Mouse (Mus musculus): ENCODE results near the gene Pold1.
A peak's percentile ranks its signal among the peaks of the same experiment; 100 is the strongest.

The Pold1 gene

GRCm38 (mm10) chr7:44582709-44583108 is 34.1 kb upstream of the Pold1 start:
- no peak for DNase-seq (ENCODE audit: low read depth, low spot score)

DNA sequence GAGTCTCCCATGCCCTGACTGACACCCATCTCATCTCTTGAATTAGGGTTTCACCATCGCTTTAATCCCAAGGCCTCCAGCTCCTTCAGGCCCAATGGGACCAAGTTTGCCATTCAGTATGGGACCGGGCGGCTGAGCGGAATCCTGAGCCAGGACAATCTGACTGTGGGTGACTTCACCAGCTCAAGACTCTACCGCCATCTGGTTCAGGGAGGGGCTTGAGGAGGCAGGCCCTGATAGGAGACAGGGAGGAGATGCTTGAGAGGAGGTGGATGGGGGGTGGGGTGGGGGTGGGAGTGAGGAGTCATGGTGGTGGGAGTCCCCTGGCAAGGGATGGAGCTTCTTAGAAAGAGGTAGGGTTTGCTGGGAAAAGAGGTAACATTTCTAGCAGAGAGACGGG is 33.0 kb upstream of the Pold1 start:
- no peak for DNase-seq (ENCODE audit: low read depth, low spot score)

DNA sequence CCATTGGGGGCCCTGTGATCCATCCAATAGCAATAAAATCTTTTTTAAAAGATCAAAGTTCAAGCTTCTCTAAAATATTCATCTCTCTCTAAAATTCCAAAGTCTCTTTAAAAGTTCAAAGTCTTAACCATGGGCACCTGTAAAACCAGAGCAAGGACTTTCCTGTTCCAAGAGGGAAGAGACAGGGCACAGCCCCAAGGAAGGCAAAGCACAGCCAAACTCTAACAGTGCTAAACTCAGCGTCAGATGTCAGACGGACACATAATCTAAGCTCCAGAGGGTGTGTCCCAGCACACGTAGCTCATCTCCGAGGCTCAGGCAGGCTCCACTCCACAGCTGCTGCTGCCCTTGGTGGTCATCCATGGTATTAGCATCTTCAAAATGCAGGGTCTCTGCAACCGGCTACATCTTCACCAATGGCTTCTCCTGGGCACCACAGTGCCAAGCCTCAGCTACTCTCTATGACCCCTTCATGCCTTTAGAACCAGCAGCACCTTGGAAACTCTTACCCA is 27.7 kb upstream of the Pold1 start:
- no peak for DNase-seq (ENCODE audit: low read depth, low spot score)

DNA sequence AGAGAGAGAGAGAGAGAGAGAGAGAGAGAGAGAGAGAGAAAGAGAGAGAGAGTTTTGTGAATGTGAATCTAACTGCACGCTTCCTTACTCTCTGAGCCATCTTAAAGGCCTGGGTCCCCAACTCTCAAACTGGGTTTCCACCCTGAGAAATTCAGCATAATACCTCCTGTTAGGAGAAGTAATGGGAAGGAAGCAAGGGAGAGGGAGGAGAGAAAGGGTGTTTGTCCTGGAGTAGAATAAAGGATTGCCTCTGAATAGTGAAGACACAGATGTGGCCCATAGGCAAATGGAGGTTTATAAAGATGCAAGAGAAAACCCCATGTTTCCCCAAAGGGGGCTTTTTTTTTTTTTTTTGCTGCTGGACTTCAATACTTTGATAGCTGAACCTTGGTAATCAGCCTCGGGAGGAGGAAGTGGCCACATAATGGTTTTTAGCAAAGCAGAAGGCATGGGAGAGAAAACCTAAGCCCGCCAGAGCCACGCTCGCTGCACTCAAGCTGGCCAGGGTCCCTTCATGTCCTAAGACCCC is 24.4 kb upstream of the Pold1 start:
- peak; percentile 78 for DNase-seq (ENCODE audit: low read depth, low spot score)

DNA sequence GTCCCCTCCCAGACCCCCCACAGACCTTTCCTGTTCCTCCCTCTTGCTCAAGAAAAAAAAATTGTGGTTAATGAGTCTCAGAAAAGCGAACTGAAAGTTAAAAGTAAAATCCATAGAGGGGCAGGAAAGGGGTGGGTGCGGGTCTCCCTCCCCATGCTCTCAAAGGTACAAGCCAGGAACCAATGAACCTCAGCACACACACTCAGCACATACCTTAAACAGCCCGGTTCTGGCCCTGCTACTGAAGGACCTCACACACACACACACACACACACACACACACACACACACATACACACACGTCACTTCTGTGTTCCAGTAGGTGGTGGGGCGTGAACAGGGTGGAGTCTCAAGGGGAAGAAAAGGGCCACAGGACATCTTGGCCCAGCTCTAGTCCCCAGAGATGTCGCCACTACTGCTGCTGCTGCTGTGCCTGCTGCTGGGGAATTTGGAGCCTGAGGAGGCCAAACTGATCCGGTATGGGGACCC is 23.6 kb upstream of the Pold1 start, which contains the start of gene Napsa:
Gene Napsa (plus strand): TSS at position 168 of the 489 bp plus-strand sequence.
- DNase-seq (ENCODE audit: low read depth, low spot score) = peak; percentile 94

DNA sequence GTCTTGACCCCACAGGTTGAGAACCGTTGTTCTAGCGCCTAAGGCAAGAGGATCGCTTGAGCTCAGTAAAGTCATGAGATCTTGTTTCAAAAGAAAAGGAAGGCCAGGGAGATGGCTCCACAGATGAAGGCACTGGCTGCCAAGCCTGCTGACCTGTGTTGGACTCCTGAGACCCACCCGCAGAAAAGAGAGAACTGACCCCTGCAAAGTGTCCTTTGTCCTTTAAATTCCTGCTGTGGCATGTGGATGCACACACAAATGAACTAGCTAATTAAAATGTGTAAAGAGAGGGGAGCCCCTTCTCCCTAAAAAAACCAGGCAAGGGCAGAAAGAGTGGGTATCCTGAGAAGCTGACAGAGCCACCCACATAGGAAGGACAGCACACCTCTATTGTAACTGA is 23.2 kb upstream of the Pold1 start:
- no peak for DNase-seq (ENCODE audit: low read depth, low spot score)

DNA sequence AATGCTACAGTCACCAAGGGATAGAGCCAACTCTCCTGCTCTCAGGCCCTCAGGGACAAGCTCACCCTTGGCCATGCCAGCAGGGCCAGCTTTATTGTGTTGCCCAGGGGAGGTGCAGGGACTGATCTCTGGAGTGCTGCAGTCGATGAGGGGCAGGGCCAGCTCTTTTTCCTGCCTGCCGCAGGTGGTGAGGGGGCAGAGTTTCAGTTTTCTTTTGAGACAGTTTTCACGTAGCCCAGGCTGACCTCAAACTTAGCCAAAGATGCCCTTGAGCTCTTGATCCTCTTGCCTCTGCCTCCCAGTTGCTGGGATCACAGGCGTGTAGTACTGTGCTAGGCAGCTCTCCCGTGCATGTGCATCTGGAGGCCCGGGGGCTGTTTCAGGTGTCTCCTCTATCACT is 22.3 kb upstream of the Pold1 start:
- DNase-seq (ENCODE audit: low read depth, low spot score) = peak; percentile 80

DNA sequence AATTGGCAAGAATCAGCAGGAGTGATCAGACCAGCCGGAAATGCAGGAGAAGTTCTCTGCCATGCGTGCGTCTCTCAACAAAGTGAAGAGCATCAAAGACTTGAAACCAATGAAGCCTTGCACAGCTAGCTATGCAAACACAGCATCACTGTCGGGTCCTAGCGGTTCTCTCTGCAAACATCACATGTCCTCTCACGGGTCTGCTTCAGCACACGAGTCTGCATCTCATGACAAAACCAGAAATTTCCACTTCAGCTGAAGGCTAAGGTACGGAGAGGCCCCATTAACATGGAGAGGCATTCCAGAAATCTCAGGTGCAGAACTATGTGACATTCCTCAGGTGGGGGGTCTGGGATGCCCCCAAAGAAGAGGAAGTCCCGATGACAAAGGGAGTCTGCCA is 20.2 kb upstream of the Pold1 start:
- no peak for DNase-seq (ENCODE audit: low read depth, low spot score)

GRCm38 (mm10) chr7:44565414-44565813 is 16.8 kb upstream of the Pold1 start:
- peak; percentile 40 for DNase-seq (ENCODE audit: low read depth, low spot score)

DNA sequence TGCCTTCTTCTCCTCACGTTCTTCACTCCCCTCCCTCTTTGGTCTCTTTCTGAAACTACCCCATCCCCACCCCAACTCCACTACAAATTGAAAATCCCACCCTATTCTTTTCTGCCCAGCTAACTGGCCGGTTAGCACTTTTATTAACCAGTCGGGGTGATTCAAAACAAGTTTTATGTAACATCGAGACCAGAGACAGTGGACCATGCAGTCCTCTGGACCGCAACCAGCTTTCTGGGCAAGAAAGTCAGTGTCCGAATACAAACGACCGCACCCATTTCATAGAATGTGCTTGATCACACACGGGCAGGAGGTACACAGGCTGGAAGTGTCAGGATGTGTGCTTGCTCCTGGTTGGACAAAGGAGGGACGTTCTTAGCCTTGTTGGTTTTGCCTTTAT is 15.8 kb upstream of the Pold1 start:
- no peak for DNase-seq (ENCODE audit: low read depth, low spot score)

DNA sequence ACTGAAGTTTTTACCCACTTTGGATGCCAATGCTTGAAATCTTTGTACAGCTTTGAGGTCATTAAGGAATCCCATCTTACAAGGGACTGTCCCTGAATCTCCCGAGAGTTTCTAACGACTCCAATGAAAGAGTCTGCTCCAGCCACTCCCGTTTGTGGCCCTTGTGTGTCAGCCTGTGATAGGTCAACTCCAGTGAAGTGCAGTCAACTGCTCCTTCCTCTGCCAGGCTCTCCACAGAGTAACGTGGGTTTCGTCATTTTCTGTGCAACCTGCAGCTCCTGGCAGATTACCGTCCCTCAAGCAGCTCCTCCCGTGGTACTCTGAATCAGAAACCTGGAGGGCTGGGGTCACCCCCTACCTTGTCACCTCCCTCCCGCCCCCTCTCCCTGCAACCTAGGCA is 14.6 kb upstream of the Pold1 start:
- no peak for DNase-seq (ENCODE audit: low read depth, low spot score)

- DNase-seq (ENCODE audit: low read depth, low spot score) = peak; percentile 88
These were observed 12.1 kb upstream of the Pold1 start for GRCm38 (mm10) chr7:44560435-44561400.

DNA sequence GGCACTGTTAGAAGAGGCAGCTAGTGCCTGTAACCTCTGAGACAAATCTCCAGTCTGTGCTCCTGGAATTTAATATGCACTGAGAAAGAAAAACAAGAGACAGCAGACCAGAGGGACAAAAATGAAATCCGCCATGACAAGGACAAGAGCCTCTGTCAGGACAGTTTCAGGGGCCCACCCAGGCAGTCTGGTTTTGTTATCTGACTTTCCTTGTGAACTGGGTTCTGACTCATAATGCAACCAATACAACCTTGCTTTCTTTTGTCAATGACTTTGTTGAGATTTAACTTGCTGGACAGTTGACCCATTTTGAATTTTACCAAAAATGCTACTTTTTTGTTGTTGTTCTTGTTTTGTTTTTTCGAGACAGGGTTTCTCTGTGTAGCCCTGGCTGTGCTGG is 9.0 kb upstream of the Pold1 start:
- DNase-seq (ENCODE audit: low read depth, low spot score) = no peak

- DNase-seq (ENCODE audit: low read depth, low spot score) = peak; percentile 97
These were observed 5.2 kb upstream of the Pold1 start, which contains the start of gene Nr1h2 for GRCm38 (mm10) chr7:44553826-44554225. Gene Nr1h2 (minus strand): TSS chr7:44553951.

GRCm38 (mm10) chr7:44553196-44553764 is 4.6 kb upstream of the Pold1 start:
- peak; percentile 96 for DNase-seq (ENCODE audit: low read depth, low spot score)

DNA sequence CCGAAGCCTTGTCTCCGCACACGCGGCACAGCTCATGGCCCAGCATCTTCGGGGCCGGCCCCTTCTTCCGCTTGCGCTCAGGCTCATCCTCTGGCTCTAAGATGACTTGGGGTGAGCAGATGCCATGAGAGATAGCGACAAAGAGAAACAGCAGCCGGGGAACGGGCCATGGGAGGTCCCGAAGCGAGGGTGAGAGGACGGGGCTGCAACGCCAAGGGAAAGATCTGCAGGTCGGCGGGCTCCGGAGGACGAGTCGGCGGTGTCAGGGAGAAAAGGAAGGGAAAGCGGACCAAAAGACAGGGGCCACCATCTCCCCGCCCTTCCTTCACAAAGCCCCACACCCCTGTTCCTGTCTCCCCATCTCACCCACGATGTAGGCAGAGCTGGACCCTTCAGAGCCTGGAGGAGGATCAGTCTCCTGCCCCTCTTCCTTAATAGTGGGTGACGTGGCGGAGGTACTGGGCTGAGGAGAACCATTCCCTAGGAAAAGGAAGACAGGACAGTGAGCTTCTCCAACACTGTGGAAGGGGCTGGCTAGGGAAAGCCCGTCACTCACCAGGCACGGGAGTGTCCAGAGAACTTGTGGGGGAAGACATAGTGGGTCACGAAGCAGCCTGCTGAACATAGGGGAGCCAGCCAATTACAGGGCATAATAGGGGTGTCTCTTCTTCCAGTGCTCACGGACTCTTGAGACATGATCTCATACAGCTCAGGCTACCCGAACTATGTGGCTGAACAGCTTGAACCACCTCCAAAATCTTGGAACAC is 3.7 kb upstream of the Pold1 start:
- DNase-seq (ENCODE audit: low read depth, low spot score) = no peak

DNA sequence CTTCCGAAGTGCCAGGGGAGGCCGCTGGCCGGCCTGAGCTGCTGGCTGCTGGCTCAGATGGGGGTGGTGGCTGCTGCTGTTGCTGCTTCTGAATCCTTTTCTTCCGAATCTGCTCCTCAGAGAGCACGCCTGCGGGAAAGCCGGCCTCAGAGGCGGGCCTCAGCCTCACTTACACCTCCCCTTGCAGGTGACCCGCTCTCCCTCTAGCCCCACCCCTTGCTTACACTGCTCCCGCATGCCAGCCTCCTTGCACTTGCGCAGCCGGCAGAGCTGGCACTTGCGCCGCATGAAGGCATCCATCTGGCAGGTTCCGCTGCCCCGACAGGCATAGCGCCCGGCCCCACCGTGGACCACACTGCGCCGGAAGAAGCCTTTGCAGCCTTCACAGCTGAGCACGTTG is 3.1 kb upstream of the Pold1 start:
- no peak for DNase-seq (ENCODE audit: low read depth, low spot score)

GRCm38 (mm10) chr7:44551301-44551700 is 2.7 kb upstream of the Pold1 start:
- no peak for DNase-seq (ENCODE audit: low read depth, low spot score)

DNA sequence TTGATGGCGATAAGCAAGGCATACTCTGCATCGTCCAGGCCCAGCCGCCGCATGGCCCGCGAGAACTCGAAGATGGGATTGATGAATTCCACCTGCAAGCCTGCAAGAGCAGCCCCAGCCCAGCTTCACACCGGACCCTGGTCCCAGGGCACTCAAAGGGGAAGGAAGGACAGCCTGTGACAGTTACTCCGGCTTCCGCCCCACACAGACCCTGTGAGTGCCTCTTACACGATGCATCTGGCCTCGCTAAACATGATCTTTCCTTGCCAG is 1.7 kb upstream of the Pold1 start:
- no peak for DNase-seq (ENCODE audit: low read depth, low spot score)

- no peak for DNase-seq (ENCODE audit: low read depth, low spot score)
These were observed 1.2 kb upstream of the Pold1 start for GRCm38 (mm10) chr7:44549621-44550408.

- peak; percentile 67 for DNase-seq (ENCODE audit: low read depth, low spot score)
These were observed 924 bp downstream of the Pold1 start for GRCm38 (mm10) chr7:44547725-44548124.
